Mouse (Mus musculus) kidney, adult 11 months (tissue): ENCODE measurements around the gene Thoc5.

Source experiments
- DNase-seq: peaks from one replicate; pipeline ENCODE4 v3.0.0; 2022

Thoc5 gene

GRCm38 (mm10) chr11:4975623-4976022, 80.5 kb downstream of the Thoc5 start:
- DNase-seq = peak; percentile 56
